Mouse (Mus musculus): Measurements from ENCODE around the gene Hmgn3.

- TF ChIP-seq POLR2A (IDR thresholded peaks at IDR 0.05; ENCODE audit: insufficient read depth, low read depth, low read length) (no peak), CTCF (IDR thresholded peaks at IDR 0.05) (no peak)
Observed at GRCm38 (mm10) chr9:83100786-83101185, 45.7 kb downstream of the Hmgn3 start.

Data from heart, adult 2 months (tissue).